8 mouse cellular contexts compared by ENCODE assay signal in genomic region chr7:100930619-100931315, GRCm38 (mm10). TPM values are rescaled to one million over a fixed set of nuclear protein-coding genes. Genes with fewer than 3 reads are reported as not detected.
A peak's percentile ranks its signal among the peaks of the same experiment; 100 is the strongest.
DNase-seq lines count a peak whose midpoint lies in the region; ATAC-seq and TF ChIP-seq lines count a peak whose summit lies in the region.

No protein-coding gene starts in this region.

- peak overlapping the region; percentile 95 for H3K4me2 ChIP-seq in forebrain, embryonic 11.5 days (ENCODE audit: low read depth, low read length, severe bottlenecking)
- peak overlapping the region; percentile 87 for H3K4me2 ChIP-seq in hindbrain, embryonic 15.5 days
- peak overlapping the region; percentile 82 for H3K4me2 ChIP-seq in liver, embryonic 12.5 days
- peak overlapping the region; percentile 69 for H3K4me2 ChIP-seq in neural tube, embryonic 14.5 days (ENCODE audit: low read depth, low read length)

- no peaks in the 10 kb centered on the region for H3K9me3 ChIP-seq in forebrain, embryonic 11.5 days (ENCODE audit: control insufficient read depth, low read length)
- no peaks in the 10 kb centered on the region for H3K9me3 ChIP-seq in hindbrain, embryonic 15.5 days
- no peaks in the 10 kb centered on the region for H3K9me3 ChIP-seq in liver, embryonic 12.5 days (replicated peaks)
- H3K9me3 ChIP-seq in neural tube, embryonic 14.5 days (ENCODE audit: control insufficient read depth, low read length): no peaks in the 10 kb centered on the region

- TF ChIP-seq POLR2A in spleen, adult 2 months (IDR thresholded peaks at IDR 0.05; ENCODE audit: low read depth, low read length): no peak

- H3K36me3 ChIP-seq in spleen, adult 2 months (ENCODE audit: control insufficient read depth, insufficient read depth, low read length): no peaks in the 10 kb centered on the region
- H3K36me3 ChIP-seq in forebrain, embryonic 11.5 days (ENCODE audit: control insufficient read depth, insufficient read depth, low read length): no peaks in the 10 kb centered on the region
- H3K36me3 ChIP-seq in hindbrain, embryonic 15.5 days: no peaks in the 10 kb centered on the region
- H3K36me3 ChIP-seq in liver, embryonic 12.5 days: no peaks in the 10 kb centered on the region
- H3K36me3 ChIP-seq in neural tube, embryonic 14.5 days (ENCODE audit: control insufficient read depth, insufficient read depth, low read length): no peaks in the 10 kb centered on the region

- H3K4me1 ChIP-seq in spleen, adult 2 months (ENCODE audit: control insufficient read depth, insufficient read depth, insufficient read length): peaks cover 11% of the 10 kb centered on the region
- H3K4me1 ChIP-seq in forebrain, embryonic 11.5 days (replicated peaks; ENCODE audit: control insufficient read depth, insufficient read depth, low read length): peaks cover 40% of the 10 kb centered on the region
- peaks cover 47% of the 10 kb centered on the region for H3K4me1 ChIP-seq in hindbrain, embryonic 15.5 days (replicated peaks)
- H3K4me1 ChIP-seq in liver, embryonic 12.5 days: peaks cover 55% of the 10 kb centered on the region
- peaks cover 22% of the 10 kb centered on the region for H3K4me1 ChIP-seq in neural tube, embryonic 14.5 days (ENCODE audit: control insufficient read depth, insufficient read depth, low read length)

- peak overlapping the region; percentile 91 for H3K9ac ChIP-seq in forebrain, embryonic 11.5 days (ENCODE audit: low read length)
- peak overlapping the region; percentile 27 for H3K9ac ChIP-seq in hindbrain, embryonic 15.5 days
- H3K9ac ChIP-seq in liver, embryonic 12.5 days: peak overlapping the region; percentile 67
- H3K9ac ChIP-seq in neural tube, embryonic 14.5 days (replicated peaks; ENCODE audit: low read depth, low read length): peak overlapping the region; percentile 57

- 25% methylated on average over 53 of the region's 53 CpGs for WGBS in spleen, adult 2 months
- 3% methylated on average over 53 of the region's 53 CpGs for WGBS in forebrain, embryonic 11.5 days
- 5% methylated on average over 53 of the region's 53 CpGs for WGBS in hindbrain, embryonic 15.5 days
- 8% methylated on average over 53 of the region's 53 CpGs for WGBS in liver, embryonic 12.5 days (ENCODE audit: insufficient replicate concordance)
- 4% methylated on average over 51 of the region's 53 CpGs for WGBS in neural tube, embryonic 14.5 days

- peak overlapping the region; percentile 52 for H3K27ac ChIP-seq in spleen, adult 2 months (ENCODE audit: insufficient read depth, low read length)
- no peak overlapping the region for H3K27ac ChIP-seq in forebrain, embryonic 11.5 days (ENCODE audit: low read depth, low read length)
- H3K27ac ChIP-seq in hindbrain, embryonic 15.5 days (replicated peaks): peak overlapping the region; percentile 68; the same call in 1 of the 2 replicates
- peak overlapping the region; percentile 87 for H3K27ac ChIP-seq in liver, embryonic 12.5 days
- H3K27ac ChIP-seq in neural tube, embryonic 14.5 days (ENCODE audit: low read depth, low read length): no peak overlapping the region; the same call in 1 of the 2 replicates

- no peak for ATAC-seq in forebrain, embryonic 11.5 days (replicated peaks; ENCODE audit: low FRiP score)
- ATAC-seq in hindbrain, embryonic 15.5 days (ENCODE audit: low FRiP score, low read depth): no peak
- no peak for ATAC-seq in liver, embryonic 12.5 days
- no peak for ATAC-seq in neural tube, embryonic 14.5 days (ENCODE audit: low read depth)

- no peak for DNase-seq in spleen, adult 2 months (ENCODE audit: low read depth in 1 of 2, low spot score in 2 of 2)
- no peak for DNase-seq in spleen, adult 12 weeks (ENCODE audit: low spot score)
- peak; percentile 83 for DNase-seq in forebrain, embryonic 11.5 days (ENCODE audit: low spot score)
- no peak for DNase-seq in layer of hippocampus, adult 9-10 months (ENCODE audit: low spot score)
- DNase-seq in right cerebral cortex, postnatal 10 days (ENCODE audit: low spot score in 2 of 2): no peak

- TF ChIP-seq CTCF in spleen, adult 2 months (IDR thresholded peaks at IDR 0.05; ENCODE audit: extremely low read depth, insufficient read depth, insufficient read length, insufficient replicate concordance): no peak

- peak overlapping the region; percentile 50; the same call in 1 of the 2 replicates for H3K4me3 ChIP-seq in spleen, adult 2 months (ENCODE audit: extremely low read depth, insufficient read depth, insufficient read length)
- H3K4me3 ChIP-seq in forebrain, embryonic 11.5 days (ENCODE audit: low read depth, low read length): peak overlapping the region; percentile 60
- H3K4me3 ChIP-seq in hindbrain, embryonic 15.5 days: peak overlapping the region; percentile 50
- H3K4me3 ChIP-seq in liver, embryonic 12.5 days: peak overlapping the region; percentile 57
- peak overlapping the region; percentile 45 for H3K4me3 ChIP-seq in neural tube, embryonic 14.5 days (ENCODE audit: low read depth, low read length)

- H3K27me3 ChIP-seq in spleen, adult 2 months (ENCODE audit: control insufficient read depth, insufficient read depth, low read length): peaks cover 16% of the 10 kb centered on the region
- H3K27me3 ChIP-seq in forebrain, embryonic 11.5 days (ENCODE audit: control insufficient read depth, insufficient read depth, low read length): 0 out of 2 replicates have a peak, but pooled peaks cover 2% of the 10 kb centered on the region
- peaks cover 42% of the 10 kb centered on the region for H3K27me3 ChIP-seq in hindbrain, embryonic 15.5 days
- peaks cover 87% of the 10 kb centered on the region for H3K27me3 ChIP-seq in liver, embryonic 12.5 days (replicated peaks)
- peaks cover 14% of the 10 kb centered on the region for H3K27me3 ChIP-seq in neural tube, embryonic 14.5 days (ENCODE audit: control insufficient read depth, insufficient read depth, low read length)

RNA-seq across cellular contexts. Expression of gene Arhgef17, which starts 1.1 kb away (rescaled TPM):
- polyA plus RNA-seq in spleen, adult 2 months (2012; rRNA removed): 12.3 and 13.5 TPM in 2 replicates
- polyA plus RNA-seq in forebrain, embryonic 11.5 days (2014; fragmentation: Nextera tagmentation; extraction: Ambion mirVana): 7.8 and 10.1 TPM in 2 replicates
- polyA plus RNA-seq in hindbrain, embryonic 15.5 days (2015; fragmentation: Nextera tagmentation; extraction: Ambion mirVana): 12.9 and 14.6 TPM in 2 replicates
- 1.7 and 2.2 TPM in 2 replicates for polyA plus RNA-seq in liver, embryonic 12.5 days (2016; fragmentation: Nextera tagmentation; extraction: Ambion mirVana)
- 12.1 and 12.7 TPM in 2 replicates for polyA plus RNA-seq in neural tube, embryonic 14.5 days (2014; fragmentation: Nextera tagmentation; extraction: Ambion mirVana)

RNA-seq across cellular contexts. Expression of gene P2ry6, which starts 43.7 kb away (rescaled TPM):
- polyA plus RNA-seq in spleen, adult 2 months (2012; rRNA removed): 36.0 and 46.0 TPM in 2 replicates
- polyA plus RNA-seq in forebrain, embryonic 11.5 days (2014; fragmentation: Nextera tagmentation; extraction: Ambion mirVana): 1.9 and 3.3 TPM in 2 replicates
- polyA plus RNA-seq in hindbrain, embryonic 15.5 days (2015; fragmentation: Nextera tagmentation; extraction: Ambion mirVana): 3.2 and 4.4 TPM in 2 replicates
- polyA plus RNA-seq in liver, embryonic 12.5 days (2016; fragmentation: Nextera tagmentation; extraction: Ambion mirVana): 3.4 and 3.6 TPM in 2 replicates
- 1.6 and 4.1 TPM in 2 replicates for polyA plus RNA-seq in neural tube, embryonic 14.5 days (2014; fragmentation: Nextera tagmentation; extraction: Ambion mirVana)

Comparison
In these comparisons a context has a peak if more than half of its experiments do, and no peak if none do; other contexts are left out.
1. H3K27ac ChIP-seq: peak in spleen, adult 2 months (single experiment), hindbrain, embryonic 15.5 days (single experiment) and liver, embryonic 12.5 days (single experiment); none in forebrain, embryonic 11.5 days (single experiment) and neural tube, embryonic 14.5 days (single experiment).
2. H3K9ac ChIP-seq: peak in every context shown above with its lines; median percentile 91 in forebrain, embryonic 11.5 days; 67 in liver, embryonic 12.5 days; 57 in neural tube, embryonic 14.5 days; 27 in hindbrain, embryonic 15.5 days.
3. Peak in every context shown above with its lines, with median percentiles within 50 percentile points of each other: H3K4me3 ChIP-seq and H3K4me2 ChIP-seq.